Mouse (Mus musculus): ENCODE results near the gene Tent5a. TPM values are rescaled to one million over a fixed set of nuclear protein-coding genes. Genes with fewer than 3 reads are reported as not detected.

The Tent5a gene
- polyA plus RNA-seq, 1 experiment: 4.3 TPM

GRCm38 (mm10) chr9:85320167-85320951, 6.8 kb downstream of the Tent5a start:
- H3K4me3 ChIP-seq (replicated peaks; ENCODE audit: extremely low read depth, low read depth, low read length): no peak overlapping the region
- DNase-seq: no peak
- 68% methylated on average over 8 of the region's 8 CpGs for WGBS
- H3K4me1 ChIP-seq (ENCODE audit: control insufficient read depth, insufficient read depth, low read length): no peaks in the 10 kb centered on the region; the same call in 1 of the 2 replicates
- TF ChIP-seq POLR2A (IDR thresholded peaks at IDR 0.05; ENCODE audit: borderline replicate concordance, extremely low read depth, low read depth, low read length): no peak
- no peak for TF ChIP-seq CTCF (IDR thresholded peaks at IDR 0.05; ENCODE audit: insufficient read depth, low read length)

DNA sequence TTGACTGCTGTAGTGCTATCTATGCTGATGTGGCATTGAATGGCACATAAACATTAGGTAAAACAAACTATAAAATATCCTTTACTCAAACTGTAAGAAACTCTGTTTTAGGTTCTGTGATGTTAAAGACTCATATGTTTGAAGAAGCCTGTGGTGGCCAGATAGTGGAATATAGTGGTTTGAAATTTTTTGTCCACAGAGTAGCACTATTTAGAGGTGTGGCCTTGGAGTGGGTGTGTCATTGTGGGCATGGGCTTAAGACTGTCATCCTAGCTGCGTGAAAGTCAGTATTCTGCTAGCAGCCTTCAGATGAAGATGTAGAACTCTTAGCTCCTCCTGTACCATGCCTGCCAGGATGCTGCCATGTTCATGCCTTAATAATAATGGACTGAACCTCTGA, 11.0 kb downstream of the Tent5a start:
- 35% methylated on average over 1 of the region's 1 CpGs for WGBS
- no peak overlapping the region for H3K4me3 ChIP-seq (replicated peaks; ENCODE audit: extremely low read depth, low read depth, low read length)
- H3K4me1 ChIP-seq (ENCODE audit: control insufficient read depth, insufficient read depth, low read length): no peaks in the 10 kb centered on the region; the same call in 1 of the 2 replicates
- TF ChIP-seq POLR2A (IDR thresholded peaks at IDR 0.05; ENCODE audit: borderline replicate concordance, extremely low read depth, low read depth, low read length) (no peak), CTCF (IDR thresholded peaks at IDR 0.05; ENCODE audit: insufficient read depth, low read length) (no peak)
- no peak for DNase-seq

- DNase-seq: no peak
- Histone ChIP-seq H3K4me1 (ENCODE audit: control insufficient read depth, insufficient read depth, low read length) (no peaks in the 10 kb centered on the region), H3K4me3 (replicated peaks; ENCODE audit: extremely low read depth, low read depth, low read length) (no peak within 1 kb of the TSS)
- 80% methylated on average over 6 of the region's 6 CpGs for WGBS
- TF ChIP-seq CTCF (IDR thresholded peaks at IDR 0.05; ENCODE audit: insufficient read depth, low read length) (no peak), POLR2A (IDR thresholded peaks at IDR 0.05; ENCODE audit: borderline replicate concordance, extremely low read depth, low read depth, low read length) (no peak)
Measured at GRCm38 (mm10) chr9:85312473-85312872, 14.7 kb downstream of the Tent5a start, which contains the start of gene Gm11114. Gene Gm11114, plus strand, starts transcription at chr9:85312773.

- DNase-seq: no peak
- Histone ChIP-seq H3K4me3 (replicated peaks; ENCODE audit: extremely low read depth, low read depth, low read length) (no peak overlapping the region), H3K4me1 (ENCODE audit: control insufficient read depth, insufficient read depth, low read length) (no peaks in the 10 kb centered on the region)
- WGBS: 69% methylated on average over 3 of the region's 3 CpGs
- no peak for TF ChIP-seq CTCF (IDR thresholded peaks at IDR 0.05; ENCODE audit: insufficient read depth, low read length)
- TF ChIP-seq POLR2A (IDR thresholded peaks at IDR 0.05; ENCODE audit: borderline replicate concordance, extremely low read depth, low read depth, low read length): no peak
Measured at GRCm38 (mm10) chr9:85303378-85303777, 23.8 kb downstream of the Tent5a start.

DNA sequence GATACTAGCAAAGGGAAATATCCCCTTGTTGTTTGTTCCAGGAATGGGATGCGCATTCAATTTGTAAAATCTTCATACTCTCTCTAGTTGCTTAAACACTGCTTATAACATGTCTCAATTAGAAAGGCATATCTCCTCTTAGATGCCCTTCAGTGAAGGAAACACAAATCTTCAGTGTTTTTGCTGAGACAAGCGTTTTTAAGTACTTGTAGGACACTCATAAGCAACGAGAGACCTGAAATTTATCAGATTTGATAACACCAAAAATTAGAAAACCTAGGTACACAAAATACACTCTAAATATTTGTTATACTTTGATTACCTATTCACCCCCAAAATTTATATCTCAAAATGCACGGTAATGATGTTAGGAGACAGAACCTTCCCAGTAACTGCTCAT, 24.3 kb downstream of the Tent5a start:
- TF ChIP-seq CTCF (IDR thresholded peaks at IDR 0.05; ENCODE audit: insufficient read depth, low read length) (no peak), POLR2A (IDR thresholded peaks at IDR 0.05; ENCODE audit: borderline replicate concordance, extremely low read depth, low read depth, low read length) (no peak)
- 80% methylated on average over 4 of the region's 4 CpGs for WGBS
- Histone ChIP-seq H3K4me3 (replicated peaks; ENCODE audit: extremely low read depth, low read depth, low read length) (no peak overlapping the region), H3K4me1 (ENCODE audit: control insufficient read depth, insufficient read depth, low read length) (no peaks in the 10 kb centered on the region)
- no peak for DNase-seq

DNA sequence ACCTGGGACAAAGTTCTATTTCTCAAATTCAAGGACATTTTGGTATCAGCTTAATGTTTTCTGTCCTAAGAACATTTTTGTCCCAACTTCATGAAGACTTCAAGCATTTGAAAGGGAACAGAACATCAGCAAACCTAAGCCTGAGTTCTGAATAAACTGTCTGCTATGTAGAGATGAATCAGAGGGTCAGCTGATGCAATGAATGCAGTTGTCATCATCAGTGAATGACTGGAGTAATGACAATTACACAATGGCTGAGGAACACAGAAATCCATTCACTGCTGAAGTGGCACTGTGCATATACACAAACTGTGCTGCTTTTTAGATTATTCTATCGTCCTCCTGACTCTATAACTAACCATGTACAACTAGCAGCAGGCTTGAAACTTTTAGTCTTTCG, 53.0 kb downstream of the Tent5a start:
- no peaks in the 10 kb centered on the region for H3K4me1 ChIP-seq (ENCODE audit: control insufficient read depth, insufficient read depth, low read length)
- H3K4me3 ChIP-seq (replicated peaks; ENCODE audit: extremely low read depth, low read depth, low read length): no peak overlapping the region
- 65% methylated on average over 2 of the region's 2 CpGs for WGBS
- TF ChIP-seq CTCF (IDR thresholded peaks at IDR 0.05; ENCODE audit: insufficient read depth, low read length) (no peak), POLR2A (IDR thresholded peaks at IDR 0.05; ENCODE audit: borderline replicate concordance, extremely low read depth, low read depth, low read length) (no peak)
- no peak for DNase-seq

Other genes starting within 250 kb of the Tent5a start
- not detected in 2 replicates for gene Gm11114, start 14.6 kb downstream of the Tent5a start, polyA plus RNA-seq (2012; rRNA removed)